In genomic region chr16:42172476-42172875, GRCm38 (mm10) we compare ENCODE assay signal across 10 mouse cellular contexts.
DNase-seq lines count a peak whose midpoint lies in the region; ATAC-seq and TF ChIP-seq lines count a peak whose summit lies in the region.
"Had no signal": no experiment of that assay in that cellular context is flagged by ENCODE, and none has a peak within 500 bp of the region (broad histone marks: within the 10 kb centered on the region; RNA-seq: fewer than 3 reads in every experiment).

No protein-coding gene starts in this region.

- peak; percentile 65 for DNase-seq in embryonic facial prominence, embryonic 14.5 days (ENCODE audit: low spot score)
- peak; percentile 94 for DNase-seq in hindbrain, embryonic 14.5 days (ENCODE audit: low spot score)
- peak; percentile 81 to 85 for DNase-seq in left cerebral cortex, postnatal 36 days (ENCODE audit: low spot score in 2 of 2)
- DNase-seq in neural tube, embryonic 10.5 days (ENCODE audit: extremely low spot score, low spot score) = peak; percentile 75
- peak; percentile 84 for DNase-seq in thymus, adult 2 months

- no peak overlapping the region for H3K4me2 ChIP-seq in intestine, postnatal 0 days (replicated peaks; ENCODE audit: low read depth)
- no peak overlapping the region for H3K4me2 ChIP-seq in intestine, embryonic 16.5 days (ENCODE audit: low read depth, low read length)
- no peak overlapping the region for H3K4me2 ChIP-seq in embryonic facial prominence, embryonic 14.5 days (ENCODE audit: low read depth, low read length)
- H3K4me2 ChIP-seq in hindbrain, embryonic 14.5 days (replicated peaks) = no peak overlapping the region
- H3K4me2 ChIP-seq: embryonic facial prominence, embryonic 12.5 days; neural tube, embryonic 13.5 days had no signal

- H3K36me3 ChIP-seq in intestine, postnatal 0 days (ENCODE audit: control insufficient read depth, insufficient read depth) = no peaks in the 10 kb centered on the region
- H3K36me3 ChIP-seq in intestine, embryonic 16.5 days (ENCODE audit: control insufficient read depth, insufficient read depth, low read length) = no peaks in the 10 kb centered on the region
- H3K36me3 ChIP-seq in embryonic facial prominence, embryonic 14.5 days (ENCODE audit: control insufficient read depth, insufficient read depth, low read length) = no peaks in the 10 kb centered on the region
- no peaks in the 10 kb centered on the region for H3K36me3 ChIP-seq in hindbrain, embryonic 14.5 days (replicated peaks; ENCODE audit: control insufficient read depth, insufficient read depth)
- H3K36me3 ChIP-seq in thymus, adult 2 months (ENCODE audit: control insufficient read depth, insufficient read depth, low read length) = no peaks in the 10 kb centered on the region
- H3K36me3 ChIP-seq: embryonic facial prominence, embryonic 12.5 days; neural tube, embryonic 13.5 days had no signal

- ATAC-seq in intestine, postnatal 0 days = no peak
- ATAC-seq in intestine, embryonic 16.5 days = no peak
- no peak for ATAC-seq in embryonic facial prominence, embryonic 14.5 days (ENCODE audit: low read depth)
- no peak for ATAC-seq in hindbrain, embryonic 14.5 days (ENCODE audit: low FRiP score)

- H3K4me3 ChIP-seq in intestine, postnatal 0 days (ENCODE audit: low read depth, low read length) = no peak overlapping the region
- no peak overlapping the region for H3K4me3 ChIP-seq in intestine, embryonic 16.5 days (ENCODE audit: low read length)
- no peak overlapping the region for H3K4me3 ChIP-seq in bone marrow, adult 2 months (replicated peaks; ENCODE audit: control insufficient read depth, low read depth, low read length)
- no peak overlapping the region for H3K4me3 ChIP-seq in embryonic facial prominence, embryonic 14.5 days (ENCODE audit: low read depth, low read length)
- no peak overlapping the region for H3K4me3 ChIP-seq in hindbrain, embryonic 14.5 days (replicated peaks; ENCODE audit: low read length)
- H3K4me3 ChIP-seq in thymus, adult 2 months (ENCODE audit: control insufficient read depth, insufficient read depth, low read length) = no peak overlapping the region
- H3K4me3 ChIP-seq: embryonic facial prominence, embryonic 12.5 days; neural tube, embryonic 13.5 days had no signal

- TF ChIP-seq CTCF in intestine, postnatal 0 days (IDR thresholded peaks at IDR 0.05; ENCODE audit: low read depth) = peak; percentile 81
- peak; percentile 66 for TF ChIP-seq CTCF in bone marrow, adult 2 months (IDR thresholded peaks at IDR 0.05; ENCODE audit: control insufficient read depth, insufficient read depth, low read length)
- no peak for TF ChIP-seq CTCF in thymus, adult 2 months (IDR thresholded peaks at IDR 0.05; ENCODE audit: borderline replicate concordance, control insufficient read depth, extremely low read depth, insufficient read depth, low read length, poor library complexity)

- no peaks in the 10 kb centered on the region for H3K9me3 ChIP-seq in intestine, postnatal 0 days (ENCODE audit: control insufficient read depth)
- H3K9me3 ChIP-seq in intestine, embryonic 16.5 days (ENCODE audit: control insufficient read depth, low read length) = no peaks in the 10 kb centered on the region
- no peaks in the 10 kb centered on the region for H3K9me3 ChIP-seq in embryonic facial prominence, embryonic 14.5 days (ENCODE audit: control insufficient read depth, low read length)
- no peaks in the 10 kb centered on the region for H3K9me3 ChIP-seq in hindbrain, embryonic 14.5 days (ENCODE audit: control insufficient read depth, low read length)
- H3K9me3 ChIP-seq: embryonic facial prominence, embryonic 12.5 days; neural tube, embryonic 13.5 days had no signal

- WGBS in intestine, postnatal 0 days = 31% methylated on average over 11 of the region's 11 CpGs
- 28% methylated on average over 11 of the region's 11 CpGs for WGBS in intestine, embryonic 16.5 days
- 21% methylated on average over 11 of the region's 11 CpGs for WGBS in bone marrow, adult 2 months
- 23% methylated on average over 11 of the region's 11 CpGs for WGBS in embryonic facial prominence, embryonic 14.5 days
- WGBS in hindbrain, embryonic 14.5 days = 23% methylated on average over 11 of the region's 11 CpGs
- WGBS in thymus, adult 2 months = 25% methylated on average over 11 of the region's 11 CpGs

- no peak overlapping the region for H3K9ac ChIP-seq in intestine, postnatal 0 days (ENCODE audit: low read depth, low read length)
- H3K9ac ChIP-seq in intestine, embryonic 16.5 days (ENCODE audit: low read depth, low read length) = no peak overlapping the region
- H3K9ac ChIP-seq in embryonic facial prominence, embryonic 14.5 days (ENCODE audit: low read depth, low read length) = no peak overlapping the region
- H3K9ac ChIP-seq in hindbrain, embryonic 14.5 days = no peak overlapping the region
- H3K9ac ChIP-seq: embryonic facial prominence, embryonic 12.5 days; neural tube, embryonic 13.5 days had no signal

- TF ChIP-seq POLR2A in bone marrow, adult 2 months (IDR thresholded peaks at IDR 0.05; ENCODE audit: borderline replicate concordance, control insufficient read depth, low read depth, low read length) = no peak
- TF ChIP-seq POLR2A in thymus, adult 2 months (IDR thresholded peaks at IDR 0.05; ENCODE audit: control insufficient read depth, extremely low read depth, insufficient read depth, low read length, poor library complexity) = no peak

- H3K27ac ChIP-seq in intestine, postnatal 0 days (ENCODE audit: low read depth, low read length) = no peak overlapping the region
- no peak overlapping the region for H3K27ac ChIP-seq in intestine, embryonic 16.5 days (ENCODE audit: low read length)
- H3K27ac ChIP-seq in bone marrow, adult 2 months (ENCODE audit: control insufficient read depth, insufficient read depth, low read depth, low read length, poor library complexity) = no peak overlapping the region
- no peak overlapping the region for H3K27ac ChIP-seq in embryonic facial prominence, embryonic 14.5 days (replicated peaks; ENCODE audit: low read depth, low read length)
- no peak overlapping the region for H3K27ac ChIP-seq in hindbrain, embryonic 14.5 days
- H3K27ac ChIP-seq in thymus, adult 2 months (ENCODE audit: control insufficient read depth, insufficient read depth, low read length) = no peak overlapping the region
- H3K27ac ChIP-seq: embryonic facial prominence, embryonic 12.5 days; neural tube, embryonic 13.5 days had no signal

- no peaks in the 10 kb centered on the region for H3K27me3 ChIP-seq in intestine, postnatal 0 days (replicated peaks; ENCODE audit: control insufficient read depth, insufficient read depth, low read length)
- no peaks in the 10 kb centered on the region for H3K27me3 ChIP-seq in intestine, embryonic 16.5 days (replicated peaks; ENCODE audit: control insufficient read depth, insufficient read depth, low read length)
- H3K27me3 ChIP-seq in embryonic facial prominence, embryonic 14.5 days (replicated peaks; ENCODE audit: control insufficient read depth, insufficient read depth, low read length) = no peaks in the 10 kb centered on the region
- H3K27me3 ChIP-seq in hindbrain, embryonic 14.5 days (ENCODE audit: control insufficient read depth, insufficient read depth, low read length) = no peaks in the 10 kb centered on the region
- H3K27me3 ChIP-seq in thymus, adult 2 months (ENCODE audit: control insufficient read depth, insufficient read depth, low read length) = no peaks in the 10 kb centered on the region
- H3K27me3 ChIP-seq: embryonic facial prominence, embryonic 12.5 days; neural tube, embryonic 13.5 days had no signal

- intact Hi-C loops in left cerebral cortex, postnatal 36 days (cut with DNase I) = loop anchor here (5.0 kb wide), 1 partner anchor 745 kb away; no protein-coding TSS in a partner anchor

- no peaks in the 10 kb centered on the region for H3K4me1 ChIP-seq in intestine, postnatal 0 days (replicated peaks; ENCODE audit: control insufficient read depth, insufficient read depth, low read length)
- no peaks in the 10 kb centered on the region for H3K4me1 ChIP-seq in intestine, embryonic 16.5 days (ENCODE audit: control insufficient read depth, insufficient read depth, low read length)
- H3K4me1 ChIP-seq in bone marrow, adult 2 months (ENCODE audit: control insufficient read depth, insufficient read depth, low read length) = no peaks in the 10 kb centered on the region
- no peaks in the 10 kb centered on the region for H3K4me1 ChIP-seq in embryonic facial prominence, embryonic 14.5 days (ENCODE audit: control insufficient read depth, insufficient read depth, low read length)
- H3K4me1 ChIP-seq in hindbrain, embryonic 14.5 days (replicated peaks; ENCODE audit: control insufficient read depth, insufficient read depth, low read length) = no peaks in the 10 kb centered on the region
- H3K4me1 ChIP-seq in thymus, adult 2 months (replicated peaks; ENCODE audit: control insufficient read depth, insufficient read depth, low read length) = no peaks in the 10 kb centered on the region
- H3K4me1 ChIP-seq: embryonic facial prominence, embryonic 12.5 days; neural tube, embryonic 13.5 days had no signal
